Mouse (Mus musculus): ENCODE data around the gene Lonp1.

DNA sequence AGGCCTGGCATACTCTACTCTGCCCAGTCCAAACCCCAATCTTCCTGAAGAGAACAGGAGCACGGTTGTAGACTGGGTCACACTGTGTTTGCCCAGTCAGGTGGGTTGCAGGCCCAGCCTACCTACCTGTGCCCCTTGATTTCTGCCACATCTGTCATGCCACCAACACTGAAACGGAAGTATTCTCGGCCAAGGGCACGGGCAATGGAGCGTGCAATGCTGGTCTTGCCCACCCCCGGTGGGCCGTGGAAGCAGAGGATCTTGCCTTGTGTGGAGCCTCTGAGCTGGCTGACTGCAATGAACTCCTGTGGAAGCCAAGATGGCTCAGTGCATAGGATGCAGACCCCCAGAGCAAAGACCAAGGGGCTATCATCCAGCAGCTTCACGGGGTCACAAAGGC is 9.1 kb downstream of the Lonp1 start:
- TF ChIP-seq GATA1 (IDR thresholded peaks at IDR 0.05; ENCODE audit: borderline replicate concordance, low read length) (no peak), FLI1 (IDR thresholded peaks at IDR 0.05; ENCODE audit: low read length) (no peak)
